In the genomic region with DNA sequence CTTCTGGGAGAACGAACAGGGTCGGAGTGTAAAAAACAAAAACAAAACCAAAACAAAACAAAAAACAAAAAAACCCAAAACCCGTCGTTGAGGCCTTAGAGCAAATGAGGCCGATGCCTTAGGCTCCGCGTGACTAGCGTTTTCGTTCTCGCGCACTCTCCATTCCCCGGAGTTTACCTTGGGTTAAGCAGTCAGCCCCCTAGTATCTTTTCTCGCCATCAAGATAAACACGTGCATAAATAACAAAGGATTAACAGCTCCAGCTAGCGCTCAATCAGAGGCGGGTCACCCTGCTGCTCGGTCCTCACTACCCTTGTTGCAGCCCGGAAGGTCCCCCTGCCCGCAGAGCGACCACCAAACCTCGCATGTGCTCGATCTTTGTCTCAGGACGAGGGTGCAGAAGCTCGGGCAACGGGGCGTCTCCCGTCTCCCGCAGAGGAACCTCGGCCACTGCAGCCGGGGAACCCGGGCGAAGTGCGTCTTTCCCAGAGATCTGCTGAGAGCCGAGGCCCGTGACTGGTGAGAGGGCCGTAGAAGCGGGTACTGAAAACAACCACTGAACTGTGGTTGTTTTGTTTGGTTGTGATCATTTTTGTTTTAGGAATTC, we compare ENCODE assay signal across 17 mouse cellular contexts. TPM values are rescaled to one million over a fixed set of nuclear protein-coding genes. Genes with fewer than 3 reads are reported as not detected.
DNase-seq lines count a peak whose midpoint lies in the region; ATAC-seq and TF ChIP-seq lines count a peak whose summit lies in the region.
"Had no signal": no experiment of that assay in that cellular context is flagged by ENCODE, and none has a peak within 500 bp of the region (broad histone marks: within the 10 kb centered on the region; RNA-seq: fewer than 3 reads in every experiment).

No protein-coding gene starts in this region.

- no peak overlapping the region for H3K27ac ChIP-seq in kidney, embryonic 15.5 days
- H3K27ac ChIP-seq in intestine, embryonic 16.5 days (ENCODE audit: low read length), result no peak overlapping the region
- H3K27ac ChIP-seq in layer of hippocampus, adult 2 months, result no peak overlapping the region
- H3K27ac ChIP-seq: liver, embryonic 13.5 days had no signal

- peaks cover 99% of the 10 kb centered on the region for H3K27me3 ChIP-seq in kidney, embryonic 15.5 days
- peaks cover 97% of the 10 kb centered on the region for H3K27me3 ChIP-seq in E14TG2a.4 (ENCODE audit: insufficient read depth, low read length)
- peaks cover 84% of the 10 kb centered on the region for H3K27me3 ChIP-seq in intestine, embryonic 16.5 days (replicated peaks; ENCODE audit: control insufficient read depth, insufficient read depth, low read length)

- ATAC-seq in kidney, embryonic 15.5 days (replicated peaks; ENCODE audit: low FRiP score), result no peak
- ATAC-seq in intestine, embryonic 16.5 days, result no peak
- ATAC-seq: activated CD4-positive, CD25-positive, alpha-beta regulatory T cell, adult 4 months had no signal

- DNase-seq in adrenal gland, postnatal 25 days, result peak; percentile 18
- no peak for DNase-seq in adrenal gland, adult 18-20 months (ENCODE audit: low spot score in 2 of 2)
- DNase-seq in kidney, adult 9 months, result no peak
- DNase-seq in layer of hippocampus, adult 2 months (ENCODE audit: low spot score in 2 of 2), result no peak
- DNase-seq in layer of hippocampus, postnatal 25 days (ENCODE audit: extremely low spot score in 1 of 2, low spot score in 1 of 2), result no peak
- DNase-seq: cerebellum, adult 11 months; liver, embryonic 13.5 days; midbrain, embryonic 14.5 days had no signal

- H3K9ac ChIP-seq in kidney, embryonic 15.5 days, result no peak overlapping the region
- H3K9ac ChIP-seq in intestine, embryonic 16.5 days (ENCODE audit: low read depth, low read length), result no peak overlapping the region
- H3K9ac ChIP-seq: liver, embryonic 13.5 days had no signal

- no peaks in the 10 kb centered on the region for H3K36me3 ChIP-seq in kidney, embryonic 15.5 days
- H3K36me3 ChIP-seq in E14TG2a.4 (ENCODE audit: insufficient read depth, low read length), result no peaks in the 10 kb centered on the region
- no peaks in the 10 kb centered on the region for H3K36me3 ChIP-seq in intestine, embryonic 16.5 days (ENCODE audit: control insufficient read depth, insufficient read depth, low read length)
- H3K36me3 ChIP-seq: liver, embryonic 13.5 days had no signal

- H3K4me3 ChIP-seq in kidney, embryonic 15.5 days (replicated peaks), result peak overlapping the region; percentile 26
- H3K4me3 ChIP-seq in E14TG2a.4 (replicated peaks; ENCODE audit: low read length), result peak overlapping the region; percentile 57
- H3K4me3 ChIP-seq in intestine, embryonic 16.5 days (ENCODE audit: low read length), result 0 out of 2 replicates have a peak overlapping the region, but pooled peaks have one; percentile 9
- H3K4me3 ChIP-seq in layer of hippocampus, adult 2 months, result no peak overlapping the region
- H3K4me3 ChIP-seq: liver, embryonic 13.5 days had no signal

- under 1% methylated on average over 37 of the region's 37 CpGs for WGBS in kidney, embryonic 15.5 days
- under 1% methylated on average over 37 of the region's 37 CpGs for WGBS in intestine, embryonic 16.5 days

- peaks cover 18% of the 10 kb centered on the region for H3K4me1 ChIP-seq in kidney, embryonic 15.5 days
- H3K4me1 ChIP-seq in E14TG2a.4 (replicated peaks; ENCODE audit: low read depth, low read length), result peaks cover 60% of the 10 kb centered on the region
- no peaks in the 10 kb centered on the region for H3K4me1 ChIP-seq in intestine, embryonic 16.5 days (ENCODE audit: control insufficient read depth, insufficient read depth, low read length)
- H3K4me1 ChIP-seq: liver, embryonic 13.5 days had no signal

- peak overlapping the region; percentile 45 for H3K4me2 ChIP-seq in kidney, embryonic 15.5 days
- no peak overlapping the region for H3K4me2 ChIP-seq in intestine, embryonic 16.5 days (ENCODE audit: low read depth, low read length)
- H3K4me2 ChIP-seq: liver, embryonic 13.5 days had no signal

- H3K9me3 ChIP-seq in kidney, embryonic 15.5 days (replicated peaks), result no peaks in the 10 kb centered on the region
- no peaks in the 10 kb centered on the region for H3K9me3 ChIP-seq in E14TG2a.4 (ENCODE audit: low read length)
- peaks cover 4% of the 10 kb centered on the region; the same call in 1 of the 2 replicates for H3K9me3 ChIP-seq in intestine, embryonic 16.5 days (ENCODE audit: control insufficient read depth, low read length)
- H3K9me3 ChIP-seq: liver, embryonic 13.5 days had no signal

- TF ChIP-seq CTCF in E14TG2a.4 (conservative IDR thresholded peaks at IDR 0.05; ENCODE audit: low read length), result no peak
- no peak for TF ChIP-seq CTCF in layer of hippocampus, adult 2 months (conservative IDR thresholded peaks at IDR 0.05)

RNA-seq across cellular contexts. Expression of a gene that starts 9.2 kb away (rescaled TPM):
- not detected in 2 replicates for total RNA-seq in adrenal gland, postnatal 25 days (2021)
- total RNA-seq in adrenal gland, adult 18-20 months (2021), result not detected
- polyA plus RNA-seq in kidney, embryonic 15.5 days (2015; fragmentation: Nextera tagmentation; extraction: Ambion mirVana), result 0.09 and 1.0 TPM in 2 replicates
- 1.9 and 5.1 TPM in 2 replicates for polyA plus RNA-seq in intestine, embryonic 16.5 days (2015; fragmentation: Nextera tagmentation; extraction: Ambion mirVana)
- not detected for total RNA-seq in layer of hippocampus, adult 2 months (2021)
- total RNA-seq in layer of hippocampus, postnatal 25 days (2021), result not detected
- total RNA-seq: gastrocnemius, adult 8-10 months; hematopoietic stem cell, adult 5-6 weeks; layer of hippocampus, postnatal 10 days had no signal
- polyA plus RNA-seq: activated CD4-positive, CD25-positive, alpha-beta regulatory T cell, adult 4 months; embryonic facial prominence, embryonic 14.5 days; liver, embryonic 13.5 days; midbrain, embryonic 14.5 days; stomach, embryonic 14.5 days had no signal
